Mouse (Mus musculus): ENCODE results near the gene Mettl5. TPM values are rescaled to one million over a fixed set of nuclear protein-coding genes. Genes with fewer than 3 reads are reported as not detected.
A peak's percentile ranks its signal among the peaks of the same experiment; 100 is the strongest.

Mettl5 gene
- polyA plus RNA-seq, 1 experiment from 2014 or later: 24.6 TPM

DNA sequence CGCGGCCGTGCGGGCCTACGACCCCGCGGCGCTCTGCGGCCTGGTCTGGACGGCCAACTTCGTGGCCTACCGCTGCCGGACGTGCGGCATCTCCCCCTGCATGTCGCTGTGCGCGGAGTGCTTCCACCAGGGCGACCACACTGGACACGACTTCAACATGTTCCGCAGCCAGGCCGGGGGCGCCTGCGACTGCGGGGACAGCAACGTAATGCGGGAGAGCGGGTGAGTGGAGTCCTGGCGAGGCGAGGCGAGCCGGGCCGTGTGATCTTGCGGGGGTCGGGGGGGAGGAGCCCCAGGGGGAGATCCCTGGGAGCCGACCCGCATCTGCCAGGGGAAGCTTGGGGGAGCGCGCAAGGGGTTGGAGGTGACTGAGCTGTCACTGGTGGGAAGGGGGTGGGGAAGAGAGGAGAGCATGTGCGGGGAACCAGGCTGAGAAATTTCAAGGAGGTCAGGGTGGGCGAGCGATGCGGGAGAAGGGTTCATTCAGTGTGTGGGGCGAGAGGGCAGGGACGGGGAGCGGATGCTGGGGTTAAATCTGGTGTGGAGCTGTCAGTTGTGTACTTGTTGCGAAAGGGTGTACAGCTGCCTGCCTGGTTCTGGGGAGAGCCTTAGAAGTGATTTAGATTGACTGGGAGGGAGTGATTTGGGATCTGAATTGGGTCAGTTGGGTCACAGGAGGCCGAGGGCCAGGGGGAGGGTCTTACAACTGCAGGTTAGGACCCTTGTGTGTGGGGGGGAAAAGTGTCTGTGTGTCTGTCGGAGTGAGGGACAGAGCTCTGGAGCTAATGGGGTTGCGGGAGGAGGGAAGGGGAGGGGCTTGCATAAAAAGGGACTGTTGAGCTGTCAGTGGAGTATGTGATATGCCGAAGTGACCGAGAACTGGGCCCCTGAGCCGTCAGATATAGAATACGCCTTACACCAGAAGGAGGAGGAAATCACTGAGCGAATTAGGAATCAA is 12.5 kb upstream of the Mettl5 start:
- Histone ChIP-seq H3K4me3 (ENCODE audit: low read depth, low read length) (peak overlapping the region; percentile 91), H3K27ac (ENCODE audit: low read depth, low read length) (peak overlapping the region; percentile 94), H3K36me3 (ENCODE audit: control insufficient read depth, insufficient read depth) (no peaks in the 10 kb centered on the region), H3K27me3 (replicated peaks; ENCODE audit: control insufficient read depth, insufficient read depth, low read length) (no peaks in the 10 kb centered on the region), H3K9me3 (ENCODE audit: control insufficient read depth) (no peaks in the 10 kb centered on the region), H3K4me1 (replicated peaks; ENCODE audit: control insufficient read depth, insufficient read depth, low read length) (no peaks in the 10 kb centered on the region), H3K4me2 (replicated peaks; ENCODE audit: low read depth) (peak overlapping the region; percentile 85), H3K9ac (ENCODE audit: low read depth, low read length) (peak overlapping the region; percentile 97)
- ATAC-seq: peak; percentile 55
- TF ChIP-seq CTCF (IDR thresholded peaks at IDR 0.05; ENCODE audit: low read depth): peak; percentile 28
- WGBS: under 1% methylated on average over 49 of the region's 55 CpGs

DNA sequence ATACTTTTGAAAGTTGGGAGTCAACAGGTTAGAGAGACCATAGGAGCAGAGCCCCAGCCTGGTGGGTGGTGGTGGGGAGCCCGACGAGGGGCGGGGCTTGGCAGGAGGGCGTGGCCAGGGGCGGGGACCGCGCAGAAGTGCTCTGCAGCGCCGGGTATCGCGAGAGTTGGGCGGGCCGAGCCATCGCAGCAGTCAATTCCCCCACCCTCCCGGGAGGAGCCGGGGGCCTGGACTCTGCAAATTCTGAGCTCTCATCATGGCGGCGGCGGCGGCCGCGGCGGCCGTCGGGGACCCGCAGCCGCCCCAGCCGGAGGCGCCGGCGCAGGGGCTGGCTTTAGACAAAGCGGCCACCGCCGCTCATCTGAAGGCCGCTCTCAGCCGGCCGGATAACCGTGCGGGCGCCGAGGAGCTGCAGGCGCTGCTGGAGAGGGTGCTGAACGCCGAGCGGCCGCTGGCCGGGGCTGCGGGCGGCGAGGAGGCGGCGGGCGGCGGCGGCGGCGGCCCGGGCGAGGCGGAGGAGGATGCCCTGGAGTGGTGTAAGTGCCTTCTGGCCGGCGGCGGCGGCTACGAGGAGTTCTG is 11.7 kb upstream of the Mettl5 start, which contains the start of gene Ubr3:
Gene Ubr3, plus strand, starts transcription at position 208 of the 579 bp plus-strand sequence.
- WGBS: under 1% methylated on average over 50 of the region's 65 CpGs
- H3K27ac ChIP-seq (ENCODE audit: low read depth, low read length): peak within 1 kb of the TSS; percentile 94
- ATAC-seq: peak; percentile 98
- H3K36me3 ChIP-seq (ENCODE audit: control insufficient read depth, insufficient read depth): no peaks in the 10 kb centered on the region
- H3K9ac ChIP-seq (ENCODE audit: low read depth, low read length): peak within 1 kb of the TSS; percentile 97
- TF ChIP-seq CTCF (IDR thresholded peaks at IDR 0.05; ENCODE audit: low read depth): no peak
- no peaks in the 10 kb centered on the region for H3K9me3 ChIP-seq (ENCODE audit: control insufficient read depth)
- no peaks in the 10 kb centered on the region for H3K4me1 ChIP-seq (replicated peaks; ENCODE audit: control insufficient read depth, insufficient read depth, low read length)
- H3K27me3 ChIP-seq (replicated peaks; ENCODE audit: control insufficient read depth, insufficient read depth, low read length): no peaks in the 10 kb centered on the region
- H3K4me2 ChIP-seq (replicated peaks; ENCODE audit: low read depth): peak within 1 kb of the TSS; percentile 85
- peak within 1 kb of the TSS; percentile 91 for H3K4me3 ChIP-seq (ENCODE audit: low read depth, low read length)

DNA sequence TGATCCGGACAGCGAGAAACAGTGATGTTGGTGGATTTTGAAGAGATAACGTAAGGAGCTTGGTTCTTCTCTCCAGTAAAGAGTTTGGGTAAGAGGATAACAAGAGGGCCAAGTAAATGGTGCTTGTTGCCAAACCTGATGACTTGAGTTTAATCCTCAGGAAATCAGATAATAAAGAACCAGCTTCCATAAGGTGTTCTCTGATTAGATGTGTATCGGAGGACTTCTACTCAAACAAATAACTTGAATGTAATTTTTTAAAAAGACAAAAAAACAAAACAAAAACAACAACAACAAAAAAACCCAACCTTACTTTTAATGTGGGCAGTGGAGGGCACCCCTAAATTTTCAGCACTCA is 10.8 kb upstream of the Mettl5 start:
- Histone ChIP-seq H3K4me3 (ENCODE audit: low read depth, low read length) (no peak overlapping the region), H3K9me3 (ENCODE audit: control insufficient read depth) (no peaks in the 10 kb centered on the region), H3K27me3 (replicated peaks; ENCODE audit: control insufficient read depth, insufficient read depth, low read length) (no peaks in the 10 kb centered on the region), H3K4me2 (replicated peaks; ENCODE audit: low read depth) (no peak overlapping the region), H3K27ac (ENCODE audit: low read depth, low read length) (no peak overlapping the region), H3K9ac (ENCODE audit: low read depth, low read length) (no peak overlapping the region), H3K4me1 (replicated peaks; ENCODE audit: control insufficient read depth, insufficient read depth, low read length) (no peaks in the 10 kb centered on the region), H3K36me3 (ENCODE audit: control insufficient read depth, insufficient read depth) (no peaks in the 10 kb centered on the region)
- ATAC-seq: no peak
- TF ChIP-seq CTCF (IDR thresholded peaks at IDR 0.05; ENCODE audit: low read depth): no peak
- WGBS: 88% methylated on average over 4 of the region's 4 CpGs

DNA sequence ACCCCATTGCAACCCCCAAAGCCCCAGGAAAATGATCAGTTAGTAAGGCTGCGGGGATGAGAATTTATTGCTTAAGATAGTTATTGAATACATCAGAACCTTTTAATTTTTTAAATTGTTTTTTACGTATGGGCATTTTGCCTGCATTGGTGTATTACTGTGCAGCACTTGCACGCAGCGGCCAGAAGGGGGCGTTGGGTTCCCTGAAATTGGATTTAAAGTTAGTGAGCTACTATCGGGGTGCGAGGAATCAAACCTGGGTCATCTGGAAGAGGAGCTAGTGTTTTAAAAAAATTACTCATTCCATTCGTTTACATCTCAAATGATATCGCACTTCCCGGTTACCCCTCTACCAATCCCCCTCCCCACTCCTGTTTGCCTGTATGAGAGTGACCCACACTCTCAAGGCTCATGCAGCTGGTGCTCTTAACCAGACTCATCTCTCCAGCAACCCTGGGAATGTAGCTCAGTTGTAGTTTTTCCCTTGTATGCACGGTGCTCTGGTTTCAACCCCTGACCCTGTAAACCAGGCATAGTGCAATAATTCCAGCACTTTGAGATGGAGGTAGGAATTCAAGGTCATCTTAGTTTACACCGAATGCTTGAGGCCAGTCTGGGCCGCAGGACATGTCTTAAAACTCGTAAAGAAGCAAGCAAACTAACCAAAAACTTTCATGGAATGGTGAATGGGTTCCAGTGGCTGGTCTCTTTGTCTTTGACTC is 10.2 kb upstream of the Mettl5 start:
- Histone ChIP-seq H3K4me1 (replicated peaks; ENCODE audit: control insufficient read depth, insufficient read depth, low read length) (no peaks in the 10 kb centered on the region), H3K27me3 (replicated peaks; ENCODE audit: control insufficient read depth, insufficient read depth, low read length) (no peaks in the 10 kb centered on the region), H3K4me3 (ENCODE audit: low read depth, low read length) (no peak overlapping the region), H3K4me2 (replicated peaks; ENCODE audit: low read depth) (no peak overlapping the region), H3K9me3 (ENCODE audit: control insufficient read depth) (no peaks in the 10 kb centered on the region), H3K27ac (ENCODE audit: low read depth, low read length) (no peak overlapping the region), H3K36me3 (ENCODE audit: control insufficient read depth, insufficient read depth) (no peaks in the 10 kb centered on the region), H3K9ac (ENCODE audit: low read depth, low read length) (no peak overlapping the region)
- 59% methylated on average over 14 of the region's 14 CpGs for WGBS
- peak; percentile 60 for TF ChIP-seq CTCF (IDR thresholded peaks at IDR 0.05; ENCODE audit: low read depth)
- no peak for ATAC-seq

DNA sequence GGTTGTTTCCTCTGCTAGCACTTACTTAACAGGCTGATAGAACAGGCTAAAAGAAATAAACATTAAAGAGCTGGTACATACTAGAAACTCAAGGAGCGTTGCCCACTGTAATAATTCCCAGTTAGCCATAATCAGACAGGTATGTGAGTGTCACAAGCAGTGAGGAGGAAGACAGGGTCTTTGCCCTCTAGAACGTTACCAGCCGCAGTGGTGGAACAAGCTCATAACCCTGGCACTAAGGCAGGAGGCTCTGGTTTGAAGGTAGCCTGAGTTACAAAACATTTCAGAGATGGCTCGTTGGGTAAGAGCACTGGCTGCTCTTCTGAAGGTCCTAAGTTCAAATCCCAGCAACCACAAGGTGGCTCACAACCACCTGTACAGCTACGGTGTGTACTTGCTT is 8.5 kb upstream of the Mettl5 start:
- no peak for TF ChIP-seq CTCF (IDR thresholded peaks at IDR 0.05; ENCODE audit: low read depth)
- no peak for ATAC-seq
- WGBS: 71% methylated on average over 5 of the region's 5 CpGs

DNA sequence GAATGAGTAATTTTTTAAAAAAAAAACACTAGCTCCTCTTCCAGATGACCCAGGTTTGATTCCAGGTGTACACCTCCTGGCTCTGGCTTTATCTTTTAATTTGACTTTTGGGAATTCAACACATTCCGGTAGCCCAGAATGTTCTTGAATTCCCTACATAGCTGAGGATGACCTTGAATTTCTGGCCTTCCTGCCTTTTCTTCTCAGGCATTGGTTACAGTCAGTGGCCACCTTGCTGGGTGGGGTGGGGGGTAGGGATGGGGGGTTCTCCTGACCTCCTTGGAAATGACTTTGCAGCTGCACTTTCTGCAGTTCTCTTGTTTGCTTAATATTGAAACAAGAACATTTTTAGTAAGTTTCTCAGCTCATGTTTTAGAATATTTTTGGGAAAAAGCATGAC is 7.7 kb upstream of the Mettl5 start:
- Histone ChIP-seq H3K4me3 (ENCODE audit: low read depth, low read length) (no peak overlapping the region), H3K4me1 (replicated peaks; ENCODE audit: control insufficient read depth, insufficient read depth, low read length) (no peaks in the 10 kb centered on the region), H3K36me3 (ENCODE audit: control insufficient read depth, insufficient read depth) (no peaks in the 10 kb centered on the region), H3K27ac (ENCODE audit: low read depth, low read length) (no peak overlapping the region), H3K4me2 (replicated peaks; ENCODE audit: low read depth) (no peak overlapping the region), H3K9ac (ENCODE audit: low read depth, low read length) (no peak overlapping the region), H3K9me3 (ENCODE audit: control insufficient read depth) (no peaks in the 10 kb centered on the region), H3K27me3 (replicated peaks; ENCODE audit: control insufficient read depth, insufficient read depth, low read length) (no peaks in the 10 kb centered on the region)
- 76% methylated on average over 1 of the region's 1 CpGs for WGBS
- TF ChIP-seq CTCF (IDR thresholded peaks at IDR 0.05; ENCODE audit: low read depth): no peak
- ATAC-seq: no peak

More for the DNA sequence above, 8.5 kb upstream of the Mettl5 start:
- Histone ChIP-seq H3K4me1 (replicated peaks; ENCODE audit: control insufficient read depth, insufficient read depth, low read length) (no peaks in the 10 kb centered on the region), H3K36me3 (ENCODE audit: control insufficient read depth, insufficient read depth) (no peaks in the 10 kb centered on the region), H3K9ac (ENCODE audit: low read depth, low read length) (no peak overlapping the region), H3K27ac (ENCODE audit: low read depth, low read length) (no peak overlapping the region), H3K4me3 (ENCODE audit: low read depth, low read length) (no peak overlapping the region), H3K9me3 (ENCODE audit: control insufficient read depth) (no peaks in the 10 kb centered on the region), H3K4me2 (replicated peaks; ENCODE audit: low read depth) (no peak overlapping the region), H3K27me3 (replicated peaks; ENCODE audit: control insufficient read depth, insufficient read depth, low read length) (no peaks in the 10 kb centered on the region)

Measured in intestine, postnatal 0 days (tissue).